Mouse (Mus musculus) thymus, postnatal 10 days (tissue): ENCODE measurements around the gene Rbbp7.
A peak's percentile ranks its signal among the peaks of the same experiment; 100 is the strongest.

Experiments
- DNase-seq, 2 experiments: peaks; one replicate each; pipeline ENCODE4 v3.0.0; 2021; ENCODE audit warnings: low spot score in 2 of 2

The Rbbp7 gene

DNA sequence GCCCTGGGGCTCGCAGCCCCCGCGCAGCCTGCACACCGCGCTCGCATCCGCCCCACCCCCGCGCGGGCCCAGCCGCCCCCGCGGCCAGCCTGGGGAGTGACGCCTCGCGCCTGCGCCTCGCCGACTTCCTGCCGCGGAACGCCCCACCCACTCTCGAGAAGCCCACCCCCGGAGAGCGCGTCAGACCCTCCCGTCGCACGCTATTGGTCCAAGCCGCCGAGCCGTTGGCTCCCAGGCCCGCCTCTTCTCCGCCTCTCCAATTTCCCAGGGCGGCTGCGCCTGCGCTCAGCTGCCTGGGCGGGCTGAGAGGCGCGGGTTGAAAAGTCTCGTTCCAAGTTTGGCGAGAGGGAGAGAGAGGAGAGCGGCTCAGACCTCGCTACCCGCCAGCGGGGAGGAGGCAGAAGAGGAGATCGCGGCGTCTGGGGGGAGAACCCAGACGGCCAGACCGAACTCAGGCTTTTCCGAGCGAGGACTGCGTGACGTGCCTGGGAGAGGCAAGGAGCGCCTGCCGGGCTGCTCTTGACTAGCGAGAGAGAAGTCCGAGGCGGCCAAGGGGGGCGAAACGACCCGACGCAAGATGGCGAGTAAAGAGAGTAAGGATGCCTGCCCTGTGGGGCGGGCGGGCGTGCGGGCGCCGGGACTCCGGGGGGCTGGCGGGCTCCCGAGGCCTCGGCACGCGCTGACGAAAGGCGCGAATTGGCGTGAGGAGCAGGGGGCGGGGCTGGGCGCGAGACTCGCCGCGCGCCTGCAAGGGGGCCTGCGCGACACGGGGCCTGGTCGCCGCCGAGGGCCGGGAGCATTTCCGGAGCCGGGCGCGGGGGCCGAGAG, at the start of gene Rbbp7:
TSS of gene Rbbp7 (plus strand) at position 288 of the 828 bp plus-strand sequence.
- peak; percentile 89 for DNase-seq

DNA sequence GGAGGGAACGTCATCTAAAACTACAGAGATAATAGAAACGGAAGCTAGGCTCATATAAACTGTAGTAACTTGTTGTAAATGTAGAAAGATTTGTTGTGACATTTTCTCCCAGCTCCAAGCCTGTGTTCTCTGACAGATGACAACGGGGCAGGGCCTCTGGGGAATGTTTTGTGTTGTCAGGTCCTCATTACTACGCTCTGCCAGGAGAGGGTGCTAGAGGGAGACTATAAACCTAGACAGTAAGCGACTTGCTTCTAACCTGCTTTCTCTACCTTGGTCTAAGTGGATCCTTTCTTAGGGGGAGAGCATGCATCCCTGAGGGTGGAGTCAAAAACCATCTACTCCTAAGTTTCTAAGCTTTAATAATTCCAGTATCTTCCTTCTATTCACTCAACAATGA, 42.4 kb upstream of the Rbbp7 start:
- peak; percentile 18 to 59 for DNase-seq

- DNase-seq = peak; percentile 24 to 48
These were observed 40.6 kb upstream of the Rbbp7 start for GRCm38 (mm10) chrX:162719615-162720014.

DNA sequence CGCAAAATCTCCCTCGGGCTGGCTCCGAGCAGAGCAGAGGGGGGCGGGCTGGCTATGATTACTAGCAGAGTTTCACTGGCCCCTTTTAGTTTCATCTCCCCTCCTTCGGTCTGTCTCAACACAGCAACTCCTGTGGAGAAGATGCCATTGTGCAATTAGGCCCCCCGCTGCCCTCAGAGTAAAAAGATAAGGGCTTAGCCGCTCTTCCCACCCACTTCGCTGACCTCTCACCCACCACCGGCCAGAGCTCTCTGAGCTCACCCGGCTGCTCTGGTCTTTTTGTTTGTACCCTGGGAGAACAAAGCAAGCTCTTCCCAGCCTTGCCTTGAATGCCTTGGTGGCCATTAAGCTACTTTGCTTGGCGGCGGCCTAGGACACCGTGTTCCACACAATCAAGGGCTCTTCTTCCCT, 32.8 kb upstream of the Rbbp7 start:
- no peak for DNase-seq

GRCm38 (mm10) chrX:162727795-162728194, 32.4 kb upstream of the Rbbp7 start:
- DNase-seq = no peak

DNA sequence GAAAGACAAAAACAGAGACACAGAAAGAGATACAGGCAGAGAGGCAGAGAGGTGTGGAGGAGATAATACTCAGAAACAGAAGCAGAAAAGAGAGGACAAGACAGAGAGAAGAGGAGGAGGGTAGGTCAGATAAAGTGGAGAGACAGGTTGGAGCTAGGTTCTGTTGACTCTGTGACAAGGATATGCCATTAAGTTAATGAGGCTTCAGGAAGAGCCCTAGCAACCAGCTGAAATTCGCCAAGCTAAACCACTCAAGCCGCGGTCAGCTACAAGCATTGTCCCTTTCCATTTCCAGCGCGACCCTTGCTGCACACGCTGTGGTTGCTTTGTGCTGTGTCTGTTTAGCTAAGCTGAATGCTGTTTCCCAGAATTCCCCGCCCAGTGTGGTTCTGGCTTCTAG, 32.0 kb upstream of the Rbbp7 start:
- DNase-seq = no peak

DNA sequence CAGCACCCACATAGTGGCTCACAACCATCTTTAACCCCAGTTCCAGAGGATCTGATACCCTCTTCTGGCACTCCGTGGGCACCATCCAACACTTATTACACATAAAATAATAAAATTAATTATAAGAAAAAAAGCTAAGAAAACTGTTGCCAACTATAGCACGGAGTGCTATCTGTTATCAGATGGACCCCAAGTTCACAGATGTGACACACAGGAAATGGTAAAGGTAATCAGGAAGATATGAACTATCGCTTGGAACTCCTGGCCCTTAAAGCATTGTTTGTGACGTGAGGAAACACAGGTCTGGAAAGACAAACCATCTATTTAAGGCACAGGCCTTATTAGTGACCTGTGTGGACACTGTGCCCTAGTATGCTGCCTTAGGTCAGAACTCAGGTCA, 30.2 kb upstream of the Rbbp7 start:
- no peak for DNase-seq

- peak; percentile 42 to 45 for DNase-seq
These were observed 24.9 kb upstream of the Rbbp7 start for GRCm38 (mm10) chrX:162734997-162735929.

GRCm38 (mm10) chrX:162736140-162736659, 24.0 kb upstream of the Rbbp7 start:
- DNase-seq = peak in 1 of 2 experiments; percentile 3

GRCm38 (mm10) chrX:162748696-162749420, 11.3 kb upstream of the Rbbp7 start:
- DNase-seq = no peak

DNA sequence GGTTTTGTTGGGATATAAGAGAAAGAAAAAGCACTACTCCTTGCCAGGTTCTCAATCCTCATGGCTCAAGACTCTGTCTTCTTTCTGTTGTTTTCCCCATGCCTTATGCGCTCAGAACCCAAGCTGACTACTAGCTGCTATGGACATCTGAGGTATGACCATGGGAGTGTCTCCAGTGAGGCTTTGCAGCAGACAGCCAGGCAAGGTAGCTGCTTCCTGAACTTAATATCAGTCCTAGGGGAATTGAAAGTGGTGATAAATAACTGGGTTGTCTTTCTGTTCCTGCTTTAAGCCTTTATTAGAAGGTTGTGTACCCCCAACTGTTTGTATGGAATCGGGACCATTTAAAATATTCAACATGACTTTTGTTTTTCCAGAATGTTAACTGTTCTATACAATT, 7.8 kb upstream of the Rbbp7 start:
- no peak for DNase-seq

DNA sequence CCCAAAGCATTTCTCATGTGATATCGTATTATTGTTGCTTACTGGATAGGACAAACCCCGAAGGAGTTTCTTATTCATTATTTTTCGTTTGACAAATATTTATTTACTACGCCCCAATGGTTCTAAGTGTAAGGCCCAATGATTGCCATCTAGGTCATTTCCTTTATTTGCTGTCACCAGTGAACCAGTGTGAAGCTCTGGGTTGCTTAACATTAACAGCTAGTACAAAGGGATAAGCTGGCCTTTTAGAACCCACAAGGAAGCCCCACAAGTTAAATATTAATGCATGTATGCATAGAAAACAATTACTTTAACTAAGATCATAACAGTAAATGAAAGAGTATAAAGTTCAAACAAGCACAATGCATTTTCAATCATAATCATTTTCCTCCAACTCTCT, 5.9 kb upstream of the Rbbp7 start:
- no peak for DNase-seq

DNA sequence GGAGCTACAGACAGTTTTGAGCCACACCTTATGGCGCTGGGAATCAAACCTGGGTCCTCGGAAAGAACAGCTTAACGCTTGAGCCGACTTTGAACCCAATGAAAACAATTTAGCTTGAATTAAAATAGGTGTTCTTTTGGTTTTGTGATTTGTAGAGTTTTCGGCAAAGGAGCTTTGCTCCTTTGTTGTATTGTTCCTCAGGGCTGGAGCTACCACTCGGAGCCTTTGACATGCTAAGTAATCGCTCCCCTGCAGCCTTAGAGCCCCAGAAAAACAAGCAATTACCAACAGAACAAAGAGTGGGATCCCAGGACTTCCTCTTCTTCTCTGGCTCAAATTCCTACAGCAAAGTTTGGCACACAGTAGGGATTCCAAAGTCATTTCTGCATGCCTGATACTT, 4.1 kb upstream of the Rbbp7 start:
- DNase-seq = no peak

DNA sequence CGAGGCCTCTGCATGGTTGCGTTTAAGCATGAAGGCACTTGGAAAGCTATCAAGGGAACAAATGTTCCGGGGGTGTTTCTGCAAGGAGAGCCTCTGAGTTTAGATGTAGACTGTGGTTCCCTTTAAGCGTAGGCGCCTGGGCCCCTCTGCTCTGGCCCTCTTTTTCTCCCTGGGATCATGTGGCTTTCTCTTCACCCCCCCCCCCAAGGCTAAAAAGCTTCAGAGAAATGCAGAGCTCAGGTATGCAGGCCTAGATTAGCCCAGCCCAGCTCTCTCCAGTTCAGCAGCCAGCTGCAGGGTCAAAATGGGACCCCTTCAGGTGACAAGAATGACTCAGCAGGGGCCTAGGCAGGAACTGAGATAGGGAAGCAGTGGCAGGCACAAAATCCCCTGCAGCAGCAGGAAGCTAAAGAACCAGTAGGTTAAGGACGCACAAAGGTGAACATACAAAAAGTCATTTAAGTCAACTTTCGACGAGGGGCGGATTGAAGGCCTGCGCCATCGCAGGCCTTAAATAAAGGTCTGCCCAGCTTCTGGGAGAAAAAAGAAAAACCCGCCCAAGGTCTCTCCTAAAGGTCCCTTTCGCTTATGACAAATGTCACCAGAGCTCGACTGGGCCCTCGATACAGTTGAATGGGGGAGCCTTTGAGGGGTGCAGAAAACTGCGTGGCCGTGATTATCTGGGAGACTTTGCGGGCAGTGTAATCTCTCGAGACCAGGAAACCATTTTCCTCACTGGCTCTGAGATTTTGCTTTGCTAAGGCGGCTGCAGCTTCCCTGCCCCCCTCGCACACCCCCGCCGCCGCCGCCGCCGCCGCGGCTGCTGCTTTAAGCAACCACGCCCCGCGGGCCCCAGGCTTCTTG, 719 bp upstream of the Rbbp7 start:
- peak; percentile 36 to 43 for DNase-seq

DNA sequence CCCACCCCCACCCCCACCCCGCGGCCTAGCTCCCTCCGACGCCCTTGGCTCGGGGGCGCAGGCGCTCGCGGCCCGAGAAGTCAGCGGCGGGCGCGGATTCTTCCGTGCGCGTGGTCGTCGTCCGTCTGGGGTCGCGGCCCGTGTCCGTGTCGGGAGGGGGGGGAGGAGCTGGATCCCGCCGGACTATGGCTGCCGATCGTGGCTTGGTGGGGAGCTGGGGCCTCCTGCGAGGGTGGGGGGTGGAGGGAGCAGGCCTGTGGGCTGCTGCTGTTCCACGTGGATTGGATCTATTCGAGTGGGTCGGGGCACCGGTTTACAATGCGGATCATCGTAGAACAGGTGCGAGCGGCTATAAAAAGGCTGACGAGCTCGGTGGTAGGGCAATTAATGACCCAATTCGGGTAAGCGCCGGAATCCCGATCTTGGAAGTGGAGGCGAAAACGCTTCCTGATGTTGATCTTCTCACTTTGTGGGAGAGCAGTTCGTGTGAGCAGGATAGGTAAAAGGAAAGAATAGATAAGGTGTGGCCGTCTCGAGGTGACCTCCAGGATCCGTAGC, 835 bp downstream of the Rbbp7 start:
- peak in 1 of 2 experiments; percentile 33 for DNase-seq

DNA sequence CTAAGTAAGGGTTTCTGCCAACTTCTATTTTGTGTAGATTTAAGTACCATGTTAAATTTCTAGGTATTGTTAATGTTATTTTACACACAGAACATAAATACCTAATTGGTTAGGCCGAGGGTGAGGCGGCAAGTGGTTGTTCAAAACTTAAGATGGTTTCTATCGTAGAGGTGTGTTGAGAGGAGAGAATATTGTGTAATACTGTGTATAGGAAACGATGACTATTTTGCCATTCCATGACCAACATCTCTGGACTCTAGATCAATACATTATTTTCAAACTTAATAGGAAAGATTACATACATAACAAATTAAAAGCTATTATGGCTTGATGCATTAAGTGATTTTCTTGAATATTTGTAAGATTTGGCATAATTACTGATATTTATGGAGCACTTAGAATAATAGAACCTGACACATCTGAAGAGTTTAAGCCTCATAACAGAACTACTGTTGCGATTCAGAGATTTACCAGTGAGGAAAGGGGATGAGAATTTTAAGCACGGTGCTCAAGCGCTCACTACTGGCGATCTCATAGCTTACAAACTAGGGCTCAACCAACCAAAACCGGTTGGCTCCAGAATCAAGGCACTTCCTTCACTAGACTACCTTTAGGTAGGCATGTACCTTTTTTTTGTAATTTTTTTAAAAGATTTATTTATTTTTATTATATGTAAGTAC, 1.7 kb downstream of the Rbbp7 start:
- no peak for DNase-seq

GRCm38 (mm10) chrX:162770726-162771125, 10.5 kb downstream of the Rbbp7 start:
- no peak for DNase-seq

DNA sequence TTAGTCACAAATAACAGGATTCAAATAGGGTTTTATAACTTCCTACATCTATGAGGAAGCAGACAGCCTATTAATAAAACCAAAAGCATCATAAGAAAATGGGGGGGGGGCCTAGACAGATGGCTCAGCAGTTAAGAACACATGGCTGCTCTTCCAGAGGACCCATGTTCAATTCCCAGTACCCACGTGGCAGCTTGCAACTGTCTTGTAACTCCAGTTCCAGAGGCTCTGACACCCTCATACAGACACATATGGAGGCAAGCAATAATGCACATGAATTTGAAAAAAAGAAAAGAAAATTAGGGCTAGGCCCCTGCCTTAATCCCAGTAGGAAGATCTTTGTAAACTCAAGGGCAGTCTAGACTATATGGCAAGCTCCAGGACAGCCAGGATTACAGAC, 28.2 kb downstream of the Rbbp7 start:
- no peak for DNase-seq

GRCm38 (mm10) chrX:162791392-162791791, 31.2 kb downstream of the Rbbp7 start:
- DNase-seq = peak in 1 of 2 experiments; percentile 4

DNA sequence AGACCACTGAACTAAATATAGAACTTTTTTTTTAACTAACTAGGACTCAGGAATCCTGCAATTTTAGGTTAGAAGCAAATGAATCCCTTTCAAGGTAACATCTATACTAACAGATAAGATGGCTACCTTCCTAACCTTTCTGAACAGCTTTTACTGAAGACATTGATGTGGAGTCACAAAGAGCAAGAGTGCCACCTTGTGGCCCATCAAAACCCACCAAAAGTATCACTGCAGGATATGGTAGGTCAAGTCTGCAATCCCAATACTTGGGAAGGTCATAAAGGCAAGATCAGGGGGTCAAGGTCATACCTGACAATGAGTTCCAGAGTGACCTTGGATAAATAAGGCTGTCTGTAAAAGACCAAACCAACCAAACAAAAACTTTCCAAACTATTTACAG, 40.2 kb downstream of the Rbbp7 start:
- DNase-seq = peak; percentile 13 to 40
